Mouse (Mus musculus) naive thymus-derived CD4-positive, alpha-beta T cell, adult 2 months (primary cell): ENCODE data around the gene Slc30a2.
A peak's percentile ranks its signal among the peaks of the same experiment; 100 is the strongest.
"Not testable (repeated sequence)": the region's sequence is repeated elsewhere in the genome, so short reads cannot be mapped to it uniquely, and the experiment has no call there.

Source experiments
- DNase-seq: peaks from one replicate; pipeline ENCODE4 v3.0.0-alpha.2; 2011; ENCODE audit warnings: low read depth

The Slc30a2 gene

GRCm38 (mm10) chr4:134321524-134321923 lies 21.5 kb upstream of the Slc30a2 start:
- no peak for DNase-seq

GRCm38 (mm10) chr4:134324655-134325054 lies 18.3 kb upstream of the Slc30a2 start:
- DNase-seq = no peak

- no peak for DNase-seq
Measured at GRCm38 (mm10) chr4:134326859-134327530, 16.0 kb upstream of the Slc30a2 start.

GRCm38 (mm10) chr4:134328151-134328550 lies 14.8 kb upstream of the Slc30a2 start:
- DNase-seq = no peak

GRCm38 (mm10) chr4:134328832-134329231 lies 14.1 kb upstream of the Slc30a2 start:
- DNase-seq = no peak

GRCm38 (mm10) chr4:134330281-134330680 lies 12.7 kb upstream of the Slc30a2 start:
- no peak for DNase-seq

- not testable (repeated sequence) for DNase-seq
Measured at GRCm38 (mm10) chr4:134341231-134341630, 1.8 kb upstream of the Slc30a2 start.

- no peak for DNase-seq
Measured at GRCm38 (mm10) chr4:134342213-134342779, 685 bp upstream of the Slc30a2 start.

- no peak for DNase-seq
Measured at GRCm38 (mm10) chr4:134344620-134345019, 1.6 kb downstream of the Slc30a2 start.

GRCm38 (mm10) chr4:134345802-134346201 lies 2.8 kb downstream of the Slc30a2 start:
- no peak for DNase-seq

- no peak for DNase-seq
Measured at GRCm38 (mm10) chr4:134348078-134348477, 5.1 kb downstream of the Slc30a2 start.

GRCm38 (mm10) chr4:134348545-134348944 lies 5.6 kb downstream of the Slc30a2 start:
- DNase-seq = no peak

- no peak for DNase-seq
Measured at GRCm38 (mm10) chr4:134349829-134350228, 6.8 kb downstream of the Slc30a2 start.

- DNase-seq = no peak
Measured at GRCm38 (mm10) chr4:134350641-134351040, 7.7 kb downstream of the Slc30a2 start.

GRCm38 (mm10) chr4:134351329-134352260 lies 8.6 kb downstream of the Slc30a2 start:
- DNase-seq = no peak

- DNase-seq = no peak
Measured at GRCm38 (mm10) chr4:134352261-134352707, 9.3 kb downstream of the Slc30a2 start.

- no peak for DNase-seq
Measured at GRCm38 (mm10) chr4:134352929-134353328, 9.9 kb downstream of the Slc30a2 start.

GRCm38 (mm10) chr4:134353527-134354409 lies 10.8 kb downstream of the Slc30a2 start:
- DNase-seq = no peak

GRCm38 (mm10) chr4:134355841-134356452 lies 13.0 kb downstream of the Slc30a2 start:
- no peak for DNase-seq

GRCm38 (mm10) chr4:134356591-134357460 lies 13.8 kb downstream of the Slc30a2 start:
- peak; percentile 88 for DNase-seq
